Mouse (Mus musculus) brain, embryonic 14.5 days (tissue): ENCODE measurements around the gene Actr1a.

Experiments used
- CTCF ChIP-seq: fragments of 200-500 bp; IDR thresholded peaks from 2 replicates; pipeline ENCODE4 v1.5.1; 2012; ENCODE audit warnings: inconsistent platforms, mild to moderate bottlenecking, moderate library complexity, borderline replicate concordance; ENCODE audit not compliant: insufficient read depth, insufficient read length; ENCODE audit errors: extremely low read depth
- POLR2A ChIP-seq: fragments of 200-500 bp; IDR thresholded peaks from 2 replicates; pipeline ENCODE4 v1.6.1; 2012; ENCODE audit warnings: mild to moderate bottlenecking, inconsistent platforms, borderline replicate concordance; ENCODE audit not compliant: poor library complexity, insufficient read depth, insufficient read length, severe bottlenecking; ENCODE audit errors: extremely low read depth

- TF ChIP-seq CTCF (no peak), POLR2A (no peak)
These were observed 46.0 kb downstream of the Actr1a start for GRCm38 (mm10) chr19:46349550-46349949.
